Mouse (Mus musculus): ENCODE results near the gene Cd63.

- TF ChIP-seq CTCF (IDR thresholded peaks at IDR 0.05; ENCODE audit: low read depth): no peak
- TF ChIP-seq EP300 (IDR thresholded peaks at IDR 0.05; ENCODE audit: low read depth): no peak
Observed at GRCm38 (mm10) chr10:128910066-128910841, 9.5 kb downstream of the Cd63 start.

Data from liver, embryonic 14.5 days (tissue).